Mouse (Mus musculus): ENCODE results near the gene 4930519G04Rik.
"Not testable (repeated sequence)": the region's sequence is repeated elsewhere in the genome, so short reads cannot be mapped to it uniquely, and the experiment has no call there.

Gene 4930519G04Rik

GRCm38 (mm10) chr5:114915854-114916253 lies 62.4 kb downstream of the 4930519G04Rik start:
- DNase-seq: no peak

- no peak for DNase-seq
Measured at GRCm38 (mm10) chr5:114916777-114917176, 63.3 kb downstream of the 4930519G04Rik start.

- DNase-seq: not testable (repeated sequence)
Measured at GRCm38 (mm10) chr5:114917357-114917756, 63.9 kb downstream of the 4930519G04Rik start.

- DNase-seq: no peak
Measured at GRCm38 (mm10) chr5:114921551-114922365, 68.3 kb downstream of the 4930519G04Rik start.

- DNase-seq: no peak
Measured at GRCm38 (mm10) chr5:114922366-114922731, 68.9 kb downstream of the 4930519G04Rik start.

GRCm38 (mm10) chr5:114922998-114923473 lies 69.6 kb downstream of the 4930519G04Rik start, which contains the start of gene Oasl1:
Oasl1 (plus strand) TSS chr5:114923240.
- DNase-seq: no peak

- no peak for DNase-seq
Measured at GRCm38 (mm10) chr5:114926153-114926684, 72.8 kb downstream of the 4930519G04Rik start.

GRCm38 (mm10) chr5:114926753-114927152 lies 73.3 kb downstream of the 4930519G04Rik start:
- DNase-seq: no peak

- DNase-seq: no peak
Measured at GRCm38 (mm10) chr5:114931626-114932025, 78.2 kb downstream of the 4930519G04Rik start.

- no peak for DNase-seq
Measured at GRCm38 (mm10) chr5:114933206-114933605, 79.7 kb downstream of the 4930519G04Rik start.
